Mouse (Mus musculus) limb, embryonic 10.5 days (tissue): ENCODE measurements around the gene Eif2d. TPM values are rescaled to one million over a fixed set of nuclear protein-coding genes. Genes with fewer than 3 reads are reported as not detected.

Experiments
- DNase-seq: peaks from one replicate; pipeline ENCODE4 v3.0.0-alpha.2; 2017; ENCODE audit warnings: low spot score
- H3K27ac ChIP-seq: fragments of 300-500 bp; sonication (generic); 2 replicates; pipeline ENCODE4 v1.5.1; 2016; ENCODE audit warnings: mild to moderate bottlenecking
- H3K27me3 ChIP-seq: fragments of 300-500 bp; sonication (generic); 2 replicates; pipeline ENCODE4 v1.6.1; 2016; ENCODE audit warnings: low read depth, mild to moderate bottlenecking; ENCODE audit not compliant: poor library complexity, severe bottlenecking
- H3K36me3 ChIP-seq: fragments of 300-500 bp; sonication (generic); 2 replicates; pipeline ENCODE4 v1.6.1; 2016; ENCODE audit warnings: mild to moderate bottlenecking, moderate library complexity
- H3K4me1 ChIP-seq: fragments of 300-500 bp; sonication (generic); 2 replicates; pipeline ENCODE4 v1.6.1; 2016
- H3K4me3 ChIP-seq: fragments of 300-500 bp; sonication (generic); 2 replicates; pipeline ENCODE4 v1.5.1; 2016; ENCODE audit warnings: mild to moderate bottlenecking, moderate library complexity
- H3K9me3 ChIP-seq: fragments of 300-500 bp; sonication (generic); replicated peaks from 2 replicates; pipeline ENCODE4 v1.6.1; 2016; ENCODE audit warnings: mild to moderate bottlenecking
- WGBS: fragments of 180-500 bp; shearing (Covaris S2); methylation state at CpG from one replicate; pipeline ENCODE4 v1.1.7; 2016; 5-methylcytosine and 5-hydroxymethylcytosine counted together
- polyA plus RNA-seq: library from polyadenylated mRNA; unstranded; fragments of >200 nt; fragmentation: Nextera tagmentation; extraction: Ambion mirVana; gene quantifications from 2 replicates; pipeline ENCODE4 v1.2.1, GENCODE M21; 2016

The Eif2d gene
- polyA plus RNA-seq, 1 experiment from 2014 or later: 76.7 TPM

DNA sequence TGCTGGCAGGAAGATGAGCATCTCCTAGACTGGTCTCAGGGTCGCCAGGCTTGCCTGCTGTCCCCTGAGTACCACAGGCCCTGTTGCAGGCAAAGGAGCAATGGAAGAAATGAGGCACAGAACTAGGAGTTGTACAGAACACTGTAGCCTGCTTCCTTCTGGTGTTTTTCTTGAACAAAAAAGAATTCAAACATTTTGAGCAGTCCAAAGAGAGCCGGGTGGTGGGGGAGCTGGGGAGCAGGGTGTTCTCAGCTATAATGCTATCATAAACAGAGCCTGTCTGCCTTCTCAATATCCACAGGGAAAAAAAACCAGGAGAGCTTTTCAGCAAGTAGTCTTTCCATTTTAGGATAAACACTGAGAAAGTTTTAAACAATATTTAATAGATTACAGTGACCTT, 43.1 kb downstream of the Eif2d start:
- Histone ChIP-seq H3K4me3 (no peak overlapping the region), H3K4me1 (peaks cover 33% of the 10 kb centered on the region), H3K9me3 (no peaks in the 10 kb centered on the region), H3K27me3 (no peaks in the 10 kb centered on the region), H3K36me3 (no peaks in the 10 kb centered on the region), H3K27ac (no peak overlapping the region)
- no peak for DNase-seq
- 66% methylated on average over 2 of the region's 2 CpGs for WGBS

DNA sequence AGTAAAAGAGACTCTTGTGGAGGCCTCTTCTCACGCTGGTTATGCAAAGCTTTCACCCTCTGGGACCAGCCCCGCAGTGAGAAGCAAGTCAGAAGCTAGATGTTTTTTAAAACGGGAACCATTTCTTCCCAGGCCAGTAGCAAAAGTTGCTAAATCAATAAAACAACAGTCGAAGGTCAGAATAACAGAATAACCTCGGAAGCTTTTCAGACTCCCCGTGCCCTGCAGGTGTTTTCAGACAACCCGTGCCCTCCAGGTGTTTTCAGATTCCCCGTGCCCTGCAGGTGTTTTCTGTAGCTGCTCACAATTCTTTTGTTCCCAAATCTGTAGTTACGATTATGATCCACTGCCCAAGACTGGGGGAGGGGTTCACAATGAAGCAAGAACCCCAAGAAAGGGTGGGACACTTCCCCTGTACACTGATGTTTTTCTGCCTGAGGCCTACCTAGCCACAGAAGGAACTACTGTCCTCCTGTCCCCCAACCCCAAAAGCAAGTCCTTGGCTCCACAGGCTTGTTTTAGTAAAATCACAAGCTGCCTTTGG, 45.5 kb downstream of the Eif2d start:
- no peak for DNase-seq
- H3K4me3 ChIP-seq: no peak overlapping the region
- peaks cover 35% of the 10 kb centered on the region for H3K4me1 ChIP-seq
- no peaks in the 10 kb centered on the region for H3K36me3 ChIP-seq
- H3K9me3 ChIP-seq: no peaks in the 10 kb centered on the region
- no peaks in the 10 kb centered on the region for H3K27me3 ChIP-seq
- 80% methylated on average over 9 of the region's 9 CpGs for WGBS
- H3K27ac ChIP-seq: no peak overlapping the region

DNA sequence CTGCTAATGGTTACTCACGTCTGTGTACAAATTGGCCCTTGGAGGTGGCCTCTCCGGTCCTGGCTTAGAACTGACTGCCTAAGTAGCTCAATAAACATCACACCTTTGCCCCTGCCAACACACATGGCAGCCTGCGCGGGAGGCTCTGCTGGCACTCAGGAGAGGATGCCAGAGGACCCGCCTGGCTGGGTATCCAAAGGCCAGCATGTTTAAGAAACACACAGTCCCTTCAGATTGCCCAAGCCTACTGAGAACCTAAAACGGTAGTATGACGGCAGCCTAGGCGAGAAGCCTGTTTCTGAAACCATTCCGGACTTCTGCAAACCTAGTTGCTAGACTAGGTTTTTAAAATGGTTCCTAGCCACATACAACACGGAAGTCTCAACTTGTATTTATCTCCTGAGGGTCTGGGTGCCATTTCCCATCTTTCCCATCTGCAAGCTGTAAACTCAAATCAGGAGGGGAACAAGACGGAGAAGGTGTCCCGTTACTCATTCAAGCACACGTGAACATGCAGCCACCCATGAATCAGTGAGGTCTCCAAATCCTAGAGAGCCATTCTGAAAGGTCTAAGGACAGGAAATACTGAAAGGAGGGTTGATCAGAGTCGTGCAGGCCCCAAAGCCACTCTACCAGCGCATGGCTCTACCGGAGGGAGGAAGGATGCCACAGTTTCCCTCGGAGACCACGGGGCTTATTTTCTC, 46.3 kb downstream of the Eif2d start:
- Histone ChIP-seq H3K4me1 (peaks cover 35% of the 10 kb centered on the region), H3K9me3 (no peaks in the 10 kb centered on the region), H3K27me3 (no peaks in the 10 kb centered on the region), H3K36me3 (no peaks in the 10 kb centered on the region), H3K4me3 (no peak overlapping the region), H3K27ac (0 out of 2 replicates have a peak overlapping the region, but pooled peaks have one; percentile 46)
- 73% methylated on average over 18 of the region's 18 CpGs for WGBS
- peak; percentile 34 for DNase-seq

DNA sequence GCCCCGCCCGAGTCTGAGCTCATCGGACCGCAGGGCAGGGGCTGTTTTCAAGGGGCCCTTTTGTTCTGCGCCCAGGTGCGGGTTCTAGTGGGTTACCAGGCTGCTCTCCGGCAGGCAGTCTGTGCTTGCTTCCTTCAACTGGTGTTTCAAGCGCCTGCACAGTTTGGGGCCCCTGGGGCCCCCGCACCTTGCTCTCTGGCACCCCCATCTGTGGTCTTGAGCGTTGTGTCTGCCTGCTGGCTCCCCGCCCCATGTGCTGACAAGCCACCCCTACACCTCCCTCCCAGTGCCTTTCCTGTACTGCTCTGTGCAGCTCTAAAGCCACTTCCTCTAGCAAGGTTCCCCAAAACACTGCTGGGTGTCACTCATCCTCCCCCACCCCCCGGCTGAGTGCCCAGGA, 47.0 kb downstream of the Eif2d start:
- DNase-seq: peak; percentile 33
- H3K36me3 ChIP-seq: no peaks in the 10 kb centered on the region
- no peak overlapping the region for H3K4me3 ChIP-seq
- 57% methylated on average over 12 of the region's 12 CpGs for WGBS
- H3K27me3 ChIP-seq: no peaks in the 10 kb centered on the region
- no peaks in the 10 kb centered on the region for H3K9me3 ChIP-seq
- H3K27ac ChIP-seq: peak overlapping the region; percentile 46; the same call in 1 of the 2 replicates
- peaks cover 35% of the 10 kb centered on the region for H3K4me1 ChIP-seq

DNA sequence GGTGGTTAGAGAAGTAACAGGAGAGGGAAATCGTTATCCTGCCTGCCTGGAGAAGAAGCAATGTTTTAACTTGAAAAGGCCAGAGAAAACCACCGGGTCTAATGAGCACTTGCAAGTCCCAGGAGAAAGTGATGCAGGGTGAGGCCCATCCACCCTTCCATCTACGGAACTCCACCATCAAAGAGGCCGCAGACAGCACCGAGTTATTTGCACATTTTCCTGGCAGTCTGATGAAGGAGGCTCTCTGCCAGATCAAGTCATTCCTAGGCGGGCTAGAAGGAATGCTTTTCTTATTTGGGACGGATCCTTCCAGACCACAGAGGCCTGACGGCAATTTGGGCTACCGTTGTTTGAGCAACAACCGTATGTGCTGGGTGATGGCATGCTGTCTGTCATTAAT, 47.6 kb downstream of the Eif2d start:
- no peak for DNase-seq
- H3K27ac ChIP-seq: no peak overlapping the region
- H3K4me3 ChIP-seq: no peak overlapping the region
- WGBS: 73% methylated on average over 10 of the region's 10 CpGs
- H3K36me3 ChIP-seq: no peaks in the 10 kb centered on the region
- no peaks in the 10 kb centered on the region for H3K9me3 ChIP-seq
- no peaks in the 10 kb centered on the region for H3K27me3 ChIP-seq
- H3K4me1 ChIP-seq: peaks cover 35% of the 10 kb centered on the region

DNA sequence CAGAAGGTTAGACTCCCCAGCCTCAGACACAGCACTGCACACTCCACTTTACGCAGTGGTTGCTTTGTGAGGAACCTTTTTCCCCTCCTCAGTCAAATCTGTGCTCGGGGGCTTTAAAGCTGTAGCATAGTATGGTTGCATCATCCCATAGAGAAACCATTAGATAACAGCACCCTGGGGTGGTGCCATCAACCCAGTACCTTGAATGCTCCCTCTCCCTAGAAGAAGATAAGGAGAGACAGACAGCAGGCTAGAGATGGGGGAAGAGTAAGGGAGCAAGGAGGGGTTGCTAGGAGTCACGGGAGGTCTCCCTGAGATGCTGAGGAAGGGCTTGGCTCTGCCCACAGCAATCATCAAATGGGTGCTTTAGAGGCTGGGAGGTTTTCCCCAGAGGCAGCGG, 48.4 kb downstream of the Eif2d start:
- Histone ChIP-seq H3K27me3 (no peaks in the 10 kb centered on the region), H3K9me3 (no peaks in the 10 kb centered on the region)
- no peak for DNase-seq

DNA sequence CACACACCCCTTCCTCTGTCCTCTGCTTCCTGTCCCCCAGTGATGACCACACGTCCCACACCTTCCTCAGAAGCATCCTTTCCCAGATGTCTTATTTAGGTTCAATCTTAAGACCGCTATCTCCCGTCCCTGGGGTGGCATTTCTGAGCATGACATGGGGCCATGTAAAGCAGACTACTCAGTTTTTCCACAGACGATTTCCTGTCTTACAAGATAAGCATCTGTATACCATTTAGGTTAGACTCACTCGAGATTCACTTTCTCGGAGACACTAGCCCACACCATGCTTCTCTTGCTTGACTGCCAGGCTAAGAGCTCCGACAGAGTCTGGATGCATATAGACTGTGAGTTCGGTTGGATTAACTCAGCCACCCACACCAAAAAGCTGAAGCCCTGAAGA, 51.5 kb downstream of the Eif2d start:
- Histone ChIP-seq H3K27me3 (no peaks in the 10 kb centered on the region), H3K4me3 (no peak overlapping the region), H3K27ac (no peak overlapping the region), H3K36me3 (no peaks in the 10 kb centered on the region), H3K4me1 (peaks cover 21% of the 10 kb centered on the region), H3K9me3 (no peaks in the 10 kb centered on the region)
- 83% methylated on average over 8 of the region's 8 CpGs for WGBS
- DNase-seq: no peak

More for the DNA sequence above, 48.4 kb downstream of the Eif2d start:
- WGBS: 81% methylated on average over 4 of the region's 4 CpGs
- H3K4me3 ChIP-seq: no peak overlapping the region
- H3K4me1 ChIP-seq: peaks cover 35% of the 10 kb centered on the region
- 0 out of 2 replicates have a peak overlapping the region, but pooled peaks have one; percentile 19 for H3K27ac ChIP-seq
- H3K36me3 ChIP-seq: no peaks in the 10 kb centered on the region

DNA sequence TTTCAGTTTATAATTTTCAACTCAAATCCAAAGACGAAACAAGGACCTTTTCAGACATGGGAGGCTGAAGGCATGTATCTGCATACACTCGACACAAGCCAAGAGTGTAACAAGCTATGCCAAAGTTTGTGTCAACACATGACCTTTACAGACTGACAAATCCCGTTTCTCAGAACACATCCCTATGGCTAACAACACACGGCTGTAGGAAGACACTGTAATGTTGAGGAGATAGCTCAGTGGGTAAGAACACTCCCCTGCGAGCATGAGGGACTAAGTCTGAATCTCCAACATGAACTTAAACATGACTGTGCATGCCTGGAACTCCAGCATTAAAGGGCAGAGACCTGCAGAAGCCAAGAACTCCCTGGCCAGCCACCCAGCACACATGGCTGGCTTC, 53.4 kb downstream of the Eif2d start:
- no peak for DNase-seq
- H3K27me3 ChIP-seq: no peaks in the 10 kb centered on the region
- H3K4me3 ChIP-seq: no peak overlapping the region
- H3K36me3 ChIP-seq: no peaks in the 10 kb centered on the region
- no peaks in the 10 kb centered on the region for H3K9me3 ChIP-seq
- WGBS: 88% methylated on average over 5 of the region's 5 CpGs
- no peak overlapping the region for H3K27ac ChIP-seq
- H3K4me1 ChIP-seq: 0 out of 2 replicates have a peak, but pooled peaks cover 3% of the 10 kb centered on the region

DNA sequence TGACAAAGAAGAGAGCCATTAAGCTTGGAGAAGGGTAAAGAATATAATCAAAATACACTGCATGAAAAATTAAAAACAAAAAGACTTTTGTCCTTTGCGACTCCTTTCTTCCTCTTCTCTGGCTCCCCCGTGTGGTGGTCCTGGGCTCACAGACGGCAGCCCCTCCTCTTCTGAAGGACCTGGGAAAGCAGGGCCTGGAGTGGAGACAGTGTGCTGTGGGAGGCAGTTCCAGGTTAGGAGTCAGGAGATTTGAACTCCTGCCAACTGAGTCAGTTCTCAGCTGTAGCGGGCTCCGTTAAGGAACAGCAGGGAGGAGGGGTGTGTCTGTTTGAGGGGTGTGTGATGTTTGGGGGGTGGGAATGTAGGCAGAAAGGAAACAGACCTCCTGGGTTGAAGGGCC, 54.5 kb downstream of the Eif2d start:
- Histone ChIP-seq H3K36me3 (no peaks in the 10 kb centered on the region), H3K9me3 (no peaks in the 10 kb centered on the region), H3K4me1 (0 out of 2 replicates have a peak, but pooled peaks cover 3% of the 10 kb centered on the region), H3K4me3 (no peak overlapping the region), H3K27me3 (no peaks in the 10 kb centered on the region), H3K27ac (no peak overlapping the region)
- WGBS: 9% methylated on average over 5 of the region's 5 CpGs
- peak; percentile 74 for DNase-seq

DNA sequence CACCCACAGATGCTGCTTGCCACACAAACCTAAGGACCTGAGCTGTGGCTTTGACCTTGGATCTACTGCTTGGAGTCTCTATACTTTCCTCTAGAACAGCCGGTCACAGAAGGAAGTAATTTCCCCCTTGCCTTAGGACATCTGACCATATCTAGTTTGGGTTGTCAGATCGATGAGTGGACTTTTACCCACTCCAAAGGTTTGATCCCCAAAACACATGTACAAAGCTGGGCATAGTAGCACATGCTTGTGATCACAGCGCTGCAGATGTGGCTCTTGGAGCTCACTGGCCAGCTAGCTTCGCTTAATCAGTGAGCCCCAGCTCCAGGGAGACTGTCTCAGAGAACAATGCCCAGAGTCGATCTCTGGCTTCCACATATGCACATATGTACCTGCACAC, 55.1 kb downstream of the Eif2d start:
- 89% methylated on average over 5 of the region's 5 CpGs for WGBS
- 0 out of 2 replicates have a peak, but pooled peaks cover 5% of the 10 kb centered on the region for H3K4me1 ChIP-seq

DNA sequence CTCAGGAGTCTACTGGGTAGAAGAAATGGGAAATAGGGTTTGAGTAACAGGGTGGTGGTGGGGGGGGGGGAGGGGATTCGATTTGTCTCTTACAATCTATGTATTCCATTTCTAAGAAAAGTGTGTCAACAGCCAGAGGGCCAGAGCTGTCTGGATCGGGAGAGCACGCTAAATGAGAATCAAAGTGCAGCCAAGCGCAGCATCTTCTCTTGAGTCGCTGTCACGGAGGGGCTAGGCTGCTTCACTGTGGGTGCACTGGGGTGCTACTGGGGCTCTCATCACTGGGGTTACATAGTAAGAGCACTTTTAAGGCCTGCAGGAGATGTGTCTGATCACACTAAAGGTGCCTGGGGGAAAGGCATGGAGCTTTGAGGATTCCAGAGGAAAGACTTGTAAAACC, 55.8 kb downstream of the Eif2d start:
- Histone ChIP-seq H3K4me1 (0 out of 2 replicates have a peak, but pooled peaks cover 7% of the 10 kb centered on the region), H3K27me3 (no peaks in the 10 kb centered on the region), H3K9me3 (no peaks in the 10 kb centered on the region), H3K4me3 (no peak overlapping the region), H3K36me3 (no peaks in the 10 kb centered on the region), H3K27ac (no peak overlapping the region)
- WGBS: 92% methylated on average over 6 of the region's 6 CpGs
- no peak for DNase-seq

More for the DNA sequence above, 55.1 kb downstream of the Eif2d start:
- H3K27ac ChIP-seq: no peak overlapping the region
- no peak for DNase-seq
- no peaks in the 10 kb centered on the region for H3K36me3 ChIP-seq
- H3K4me3 ChIP-seq: no peak overlapping the region
- no peaks in the 10 kb centered on the region for H3K9me3 ChIP-seq
- H3K27me3 ChIP-seq: no peaks in the 10 kb centered on the region

DNA sequence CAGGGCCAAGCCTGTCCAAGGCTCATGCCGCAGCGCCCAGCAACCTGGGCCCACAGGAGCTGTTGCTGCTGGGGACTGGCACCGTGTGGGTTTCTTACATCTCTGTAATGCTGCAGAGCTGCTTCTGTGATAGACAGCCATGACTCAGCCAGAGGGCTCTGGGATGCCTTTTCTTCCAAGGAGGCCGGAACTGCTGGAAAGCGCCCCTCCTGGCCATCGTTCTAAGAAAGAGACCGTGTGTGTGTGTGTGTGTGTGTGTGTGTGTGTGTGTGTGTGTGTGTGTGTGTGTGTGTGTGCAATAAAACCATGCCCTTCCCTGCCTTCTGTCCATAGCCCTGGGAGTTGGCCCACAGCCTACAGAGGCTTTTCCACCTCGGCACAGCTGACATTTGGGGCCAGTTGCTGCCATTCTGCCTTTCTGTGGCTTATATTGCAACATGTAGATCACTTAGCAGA, 57.0 kb downstream of the Eif2d start:
- H3K36me3 ChIP-seq: no peaks in the 10 kb centered on the region
- no peak overlapping the region for H3K27ac ChIP-seq
- DNase-seq: no peak
- 0 out of 2 replicates have a peak, but pooled peaks cover 7% of the 10 kb centered on the region for H3K4me1 ChIP-seq
- no peak overlapping the region for H3K4me3 ChIP-seq
- no peaks in the 10 kb centered on the region for H3K27me3 ChIP-seq
- H3K9me3 ChIP-seq: no peaks in the 10 kb centered on the region
- WGBS: 79% methylated on average over 8 of the region's 8 CpGs

DNA sequence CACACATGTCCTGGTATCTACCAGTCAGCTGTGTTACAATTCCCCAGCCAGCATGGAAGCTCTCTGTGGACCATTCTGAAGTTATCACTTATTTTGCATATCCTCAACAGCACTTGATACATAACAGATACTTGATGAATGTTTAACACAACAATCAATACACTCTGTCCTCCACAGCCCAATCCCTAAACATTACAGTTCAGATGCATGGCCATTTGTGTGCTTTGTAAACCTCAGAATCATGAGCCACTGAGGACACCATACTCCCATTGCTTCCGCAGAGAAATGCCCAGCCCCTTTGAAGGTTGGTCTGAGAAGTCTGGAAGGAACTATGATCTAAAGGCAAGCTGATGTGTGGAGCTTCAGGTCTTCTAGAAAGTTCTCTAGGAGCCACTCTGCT, 58.7 kb downstream of the Eif2d start:
- 91% methylated on average over 1 of the region's 1 CpGs for WGBS
- Histone ChIP-seq H3K27ac (no peak overlapping the region), H3K27me3 (no peaks in the 10 kb centered on the region), H3K4me3 (no peak overlapping the region), H3K36me3 (no peaks in the 10 kb centered on the region), H3K4me1 (0 out of 2 replicates have a peak, but pooled peaks cover 7% of the 10 kb centered on the region), H3K9me3 (no peaks in the 10 kb centered on the region)
- DNase-seq: no peak
